Mouse (Mus musculus) left cerebral cortex, adult 8-10 months (tissue): ENCODE measurements around the gene Tfap2d. TPM values are rescaled to one million over a fixed set of nuclear protein-coding genes. Genes with fewer than 3 reads are reported as not detected.

Experiments
- DNase-seq, 2 experiments: peaks; one replicate each; pipeline ENCODE4 v3.0.0; 2022; ENCODE audit warnings: low spot score in 2 of 2
- total RNA-seq, 4 experiments: library from RNA; stranded (reverse); gene quantifications; 2 replicates each; pipeline ENCODE4 v1.2.4; 2022

Tfap2d gene
- 1 to 10 TPM; 1.2 to 2.3 (median 2.3) TPM for total RNA-seq

DNA sequence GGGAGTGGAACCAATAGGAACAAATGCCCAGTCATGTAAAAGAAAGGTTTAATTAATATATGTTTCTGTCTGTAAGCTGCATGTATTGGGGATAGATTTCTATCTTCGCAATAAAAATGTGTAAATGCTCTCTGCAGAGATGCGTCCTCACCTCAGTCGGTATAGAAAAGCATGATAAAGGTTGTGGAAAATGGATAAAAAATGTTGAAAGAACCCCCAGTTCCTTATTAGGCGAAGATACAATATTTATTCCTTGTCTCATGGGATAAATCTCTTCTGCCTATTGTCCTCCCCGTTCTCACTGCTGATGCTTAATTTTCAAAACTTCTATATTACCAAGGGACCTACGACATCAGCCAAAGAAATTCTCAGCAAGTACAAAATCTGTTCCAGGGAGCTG, at the start of gene Tfap2d:
Gene Tfap2d, plus strand, starts transcription at position 392 of the 400 bp plus-strand sequence.
- DNase-seq, result no peak

DNA sequence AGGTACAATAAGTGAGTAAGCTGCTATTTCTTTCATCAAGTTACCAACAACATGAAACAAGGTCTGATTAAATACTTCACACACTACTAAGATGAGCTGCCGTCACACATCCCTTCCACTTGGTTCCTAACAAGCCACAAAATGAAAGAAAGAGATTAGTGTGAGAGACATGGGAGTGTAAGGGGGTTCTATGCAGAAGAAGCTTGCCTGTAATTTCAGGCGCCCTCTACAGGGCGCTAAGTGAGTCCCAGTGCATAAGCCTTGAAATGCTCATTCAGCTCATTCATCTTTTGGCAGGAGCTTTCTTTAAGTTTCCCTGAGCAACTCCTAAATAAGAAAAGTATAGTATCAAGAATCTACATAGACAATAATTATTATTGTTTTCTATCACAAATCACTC, 46.5 kb upstream of the Tfap2d start:
- DNase-seq, result no peak

- no peak for DNase-seq
Observed at GRCm38 (mm10) chr1:19056861-19057260, 46.0 kb upstream of the Tfap2d start.

- no peak for DNase-seq
Observed at GRCm38 (mm10) chr1:19088078-19088477, 14.7 kb upstream of the Tfap2d start.

GRCm38 (mm10) chr1:19096921-19097320, 5.9 kb upstream of the Tfap2d start:
- DNase-seq, result no peak

- DNase-seq, result no peak
Observed at GRCm38 (mm10) chr1:19103316-19103715, 494 bp downstream of the Tfap2d start.

GRCm38 (mm10) chr1:19103776-19104142, 937 bp downstream of the Tfap2d start:
- DNase-seq, result no peak

- no peak for DNase-seq
Observed at GRCm38 (mm10) chr1:19104143-19104857, 1.5 kb downstream of the Tfap2d start.

DNA sequence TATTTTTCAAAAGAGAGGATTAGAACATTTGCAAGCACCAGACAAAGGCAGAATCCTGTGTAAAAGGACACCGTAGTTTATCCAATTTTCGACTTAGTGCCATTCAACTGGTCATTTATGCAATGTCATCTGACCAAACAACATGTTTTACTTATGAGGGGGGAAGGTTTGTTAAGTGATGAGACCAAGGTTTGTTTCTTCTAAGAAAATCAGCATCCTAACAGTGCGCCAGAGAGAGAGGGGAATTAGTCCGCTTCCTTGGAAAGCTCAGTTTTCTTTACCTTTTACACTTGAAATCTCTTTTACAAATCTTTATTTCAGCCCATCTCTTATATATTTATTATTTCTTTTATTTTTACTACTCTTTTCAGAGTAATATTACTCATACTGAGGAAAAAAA, 3.6 kb downstream of the Tfap2d start:
- no peak for DNase-seq

GRCm38 (mm10) chr1:19106841-19107800, 4.3 kb downstream of the Tfap2d start:
- no peak for DNase-seq

DNA sequence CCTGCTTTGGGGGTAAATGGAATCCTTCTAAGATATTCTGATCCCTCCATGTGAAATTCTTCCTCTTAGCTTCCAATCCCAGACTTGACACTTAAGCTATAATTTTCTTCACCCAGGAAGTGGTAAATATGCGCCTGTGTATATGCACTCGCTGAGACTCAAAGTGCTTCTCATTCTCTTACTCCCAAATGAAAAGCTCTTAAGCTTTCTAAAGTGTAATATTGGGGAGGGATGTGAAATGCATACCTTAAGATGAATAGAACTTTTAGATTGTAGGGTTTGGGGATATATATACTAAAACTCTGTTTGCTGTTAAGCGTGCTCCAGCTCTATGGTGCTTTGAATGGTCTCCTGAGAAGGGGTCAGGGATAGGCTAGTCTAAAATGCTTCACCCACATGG, 5.0 kb downstream of the Tfap2d start:
- DNase-seq, result no peak

- DNase-seq, result no peak
Observed at GRCm38 (mm10) chr1:19109711-19110110, 6.9 kb downstream of the Tfap2d start.

- no peak for DNase-seq
Observed at GRCm38 (mm10) chr1:19110211-19110610, 7.4 kb downstream of the Tfap2d start.

DNA sequence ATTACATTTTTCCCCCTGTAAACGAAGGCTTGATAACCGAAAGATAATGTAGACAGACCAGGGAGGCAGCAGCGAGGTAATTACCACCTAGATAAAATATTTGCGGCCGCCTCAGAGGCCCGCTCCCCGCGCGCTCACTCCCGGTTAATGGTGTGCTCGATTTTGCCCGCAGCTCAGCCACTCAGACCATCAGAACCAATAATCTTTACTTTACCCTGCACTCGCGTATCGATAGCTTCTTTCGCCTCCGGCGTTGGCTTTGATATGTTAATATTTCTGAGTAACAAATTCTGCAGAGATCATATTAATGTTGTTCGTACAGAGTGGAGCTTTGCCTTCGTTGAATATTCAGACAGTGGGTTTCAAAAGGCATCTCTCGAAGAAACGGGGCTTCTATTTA, 8.2 kb downstream of the Tfap2d start:
- DNase-seq, result no peak

- no peak for DNase-seq
Observed at GRCm38 (mm10) chr1:19178742-19179397, 76.0 kb downstream of the Tfap2d start.

DNA sequence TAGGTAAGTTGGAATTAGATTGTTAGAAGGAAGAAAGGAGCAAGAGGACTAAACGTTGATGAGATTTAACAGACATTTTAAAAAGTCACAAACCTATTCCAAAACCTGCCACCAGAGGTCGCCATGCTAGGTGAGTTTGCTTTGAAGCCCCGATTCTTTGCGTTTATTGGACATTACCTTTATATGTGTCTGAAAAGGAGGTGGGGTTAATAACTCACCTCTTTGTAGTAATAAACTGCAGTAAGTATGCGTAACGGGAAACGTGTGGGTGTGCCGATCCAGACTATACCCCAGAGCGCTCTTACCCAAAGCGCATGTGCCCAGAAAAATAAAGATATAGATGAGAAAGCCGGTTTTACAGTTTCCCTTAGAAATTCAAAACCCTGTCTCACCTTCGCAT, 102.8 kb downstream of the Tfap2d start:
- no peak for DNase-seq

DNA sequence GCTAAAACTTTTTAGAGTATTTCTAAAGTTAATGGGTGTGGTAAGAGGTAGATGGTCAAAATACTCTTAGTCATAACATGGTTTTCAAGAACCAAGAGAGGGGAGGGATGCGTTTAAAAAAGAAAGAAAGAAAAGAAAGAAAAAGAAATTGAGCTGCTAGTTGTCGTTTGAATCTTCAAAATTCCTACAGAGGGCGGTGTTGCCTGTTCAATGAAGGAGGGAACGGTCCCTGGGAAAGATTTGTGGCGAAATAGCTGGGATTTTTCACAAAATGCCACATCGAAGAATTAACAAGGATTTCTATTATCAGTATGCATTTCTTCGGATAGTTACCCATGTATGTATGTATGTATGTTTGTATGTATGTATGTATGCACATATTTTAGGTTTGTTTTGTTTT, 103.4 kb downstream of the Tfap2d start:
- no peak for DNase-seq

DNA sequence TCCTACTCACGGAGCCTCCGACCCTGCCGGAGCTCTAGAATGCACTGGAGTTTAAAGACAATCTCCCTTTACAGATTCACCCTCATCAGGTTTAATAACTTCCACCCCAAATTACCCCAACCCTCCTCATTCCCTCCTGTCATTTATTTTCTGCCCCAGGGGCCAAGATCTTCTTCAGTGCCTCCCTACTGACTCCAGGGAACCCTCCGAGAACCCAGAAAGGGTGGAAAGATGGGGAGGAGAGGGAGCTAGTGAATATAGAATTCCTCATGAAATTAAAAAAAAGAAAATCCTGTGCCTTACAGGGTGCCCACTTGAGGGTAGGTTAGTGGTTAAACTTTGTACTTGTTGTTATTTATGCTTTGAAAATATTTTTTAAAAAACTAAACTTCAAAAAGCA, 104.8 kb downstream of the Tfap2d start:
- DNase-seq, result no peak

DNA sequence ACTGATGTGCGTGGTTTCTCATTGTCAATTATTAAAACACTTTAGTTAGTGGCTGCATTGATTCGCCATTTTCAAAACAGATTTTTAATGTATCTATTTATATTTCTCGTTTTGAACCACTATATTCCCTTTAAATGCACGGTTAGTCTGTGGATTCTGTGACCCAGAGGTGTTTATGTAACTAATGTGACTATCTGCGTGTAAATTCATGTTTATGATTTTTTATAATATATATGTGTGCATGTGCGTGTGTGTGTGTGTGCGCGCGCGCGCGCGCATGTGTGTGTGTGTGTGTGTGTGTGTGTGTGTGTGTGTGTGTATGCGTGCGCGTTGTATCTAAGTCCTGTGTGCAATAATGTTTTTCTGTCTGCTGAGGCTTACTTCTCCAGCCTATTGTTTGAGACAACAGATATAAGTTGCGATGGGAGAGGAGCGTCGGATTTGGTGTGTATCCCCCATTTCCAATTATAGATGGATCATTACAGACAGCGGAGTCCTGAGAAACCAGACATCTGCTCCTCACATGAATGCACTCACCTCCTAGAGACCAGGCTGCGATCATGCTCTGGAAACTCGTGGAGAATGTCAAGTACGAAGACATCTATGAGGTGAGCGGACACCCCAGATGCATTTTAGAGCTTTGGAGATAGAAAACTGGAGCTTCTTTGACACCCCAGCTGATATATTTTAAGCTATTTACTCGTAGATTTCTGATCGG, 106.0 kb downstream of the Tfap2d start, which contains the start of gene Tfap2b:
Gene Tfap2b, plus strand, starts transcription at position 274 of the 718 bp plus-strand sequence.
- DNase-seq, result no peak

GRCm38 (mm10) chr1:19209359-19209745, 106.5 kb downstream of the Tfap2d start:
- DNase-seq, result no peak

- no peak for DNase-seq
Observed at GRCm38 (mm10) chr1:19209776-19210175, 107.0 kb downstream of the Tfap2d start.
